Mouse (Mus musculus) heart, adult 10 weeks (tissue): Measurements from ENCODE around the gene Tctex1d4. TPM values are rescaled to one million over a fixed set of nuclear protein-coding genes. Genes with fewer than 3 reads are reported as not detected.

ENCODE experiments used
- polyA plus RNA-seq: library from polyadenylated mRNA; stranded (reverse); fragments of 350-450 nt; fragmentation: Illumina TruSeq; extraction: RNeasy Lipid Tissue Mini Kit (QIAGEN cat#74804); gene quantifications from one replicate; pipeline ENCODE4 v1.2.3, GENCODE M21; 2014; ENCODE audit warnings: low read depth, low replicate concordance

Gene Tctex1d4
- polyA plus RNA-seq: not detected

GRCm38 (mm10) chr4:117126675-117127290 lies at the start of gene Tctex1d4:
Gene Tctex1d4 (plus strand): TSS chr4:117126794.

GRCm38 (mm10) chr4:117095551-117096452 lies 30.8 kb upstream of the Tctex1d4 start, which contains the start of gene Ptch2:
Gene Ptch2 (plus strand): TSS chr4:117096075.

GRCm38 (mm10) chr4:117125348-117125909 lies 1.2 kb upstream of the Tctex1d4 start, which contains the start of gene Btbd19:
Gene Btbd19 (minus strand): TSS chr4:117125725.

GRCm38 (mm10) chr4:117133817-117134600 lies 7.4 kb downstream of the Tctex1d4 start, which contains the start of gene Plk3:
Gene Plk3 (minus strand): TSS chr4:117133963.

GRCm38 (mm10) chr4:117155792-117156355 lies 29.3 kb downstream of the Tctex1d4 start, which contains the start of gene Rps8:
Gene Rps8 (minus strand): TSS chr4:117156243.

Other genes with a start within 250 kb of the Tctex1d4 start
- gene Zswim5, start 249.4 kb upstream of the Tctex1d4 start, polyA plus RNA-seq: 0.94 TPM
- gene Urod, start 132.4 kb upstream of the Tctex1d4 start, polyA plus RNA-seq: 104 TPM
- gene Hectd3, start 131.5 kb upstream of the Tctex1d4 start, polyA plus RNA-seq: 15.6 TPM
- gene Eif2b3, start 107.4 kb upstream of the Tctex1d4 start, polyA plus RNA-seq: 16.5 TPM
- 1.7 TPM for gene Ptch2, start 30.7 kb upstream of the Tctex1d4 start, polyA plus RNA-seq
- 3.5 TPM for gene Btbd19, start 1.1 kb upstream of the Tctex1d4 start, polyA plus RNA-seq
- 1.8 TPM for gene Plk3, start 7.2 kb downstream of the Tctex1d4 start, polyA plus RNA-seq
- 601 TPM for gene Rps8, start 29.4 kb downstream of the Tctex1d4 start, polyA plus RNA-seq
- not detected for gene Kif2c, start 55.8 kb downstream of the Tctex1d4 start, polyA plus RNA-seq
- gene Tmem53, start 125.2 kb downstream of the Tctex1d4 start, polyA plus RNA-seq: 21.3 TPM
- gene Armh1, start 125.3 kb downstream of the Tctex1d4 start, polyA plus RNA-seq: not detected